In the genomic region with DNA sequence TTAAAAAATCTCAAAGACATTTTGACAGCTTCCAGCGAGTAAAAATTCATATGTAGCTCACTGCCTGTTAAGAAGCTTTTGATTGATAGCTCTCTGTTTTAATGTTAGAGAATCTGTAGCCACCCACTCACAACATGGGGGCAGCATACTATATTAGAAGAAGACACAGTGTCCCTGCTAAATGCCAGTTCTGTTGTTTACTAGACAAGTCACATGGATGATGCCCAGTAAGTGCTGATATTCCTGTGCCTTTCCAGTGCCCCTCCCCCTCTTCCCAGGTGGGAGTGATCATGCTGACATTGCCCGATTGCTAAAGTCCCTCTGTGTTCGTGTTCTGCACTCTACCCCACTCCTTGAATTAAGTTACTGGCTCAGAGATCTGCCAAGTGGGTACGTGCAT, we compare ENCODE assay signal across 20 mouse cellular contexts.
"Had no signal": no experiment of that assay in that cellular context is flagged by ENCODE, and none has a peak within 500 bp of the region (broad histone marks: within the 10 kb centered on the region; RNA-seq: fewer than 3 reads in every experiment).

No protein-coding gene starts in this region.

- DNase-seq: kidney, adult 11 months; kidney, adult 8-10 months; kidney, postnatal 25 days; left cerebral cortex, postnatal 4 days; liver, postnatal 0 days; lung, embryonic 14.5 days; retina, postnatal 1 day; right cerebral cortex, postnatal 25 days; thymus, postnatal 25 days had no signal

- H3K27ac ChIP-seq: intestine, embryonic 15.5 days; kidney, postnatal 0 days; limb, embryonic 12.5 days; limb, embryonic 15.5 days; liver, embryonic 14.5 days; macrophage; midbrain, embryonic 12.5 days; midbrain, embryonic 15.5 days; neural tube, embryonic 12.5 days; neural tube, embryonic 15.5 days; stomach, postnatal 0 days had no signal

- H3K4me3 ChIP-seq: intestine, embryonic 15.5 days; limb, embryonic 12.5 days; limb, embryonic 15.5 days; midbrain, embryonic 12.5 days; midbrain, embryonic 15.5 days; neural tube, embryonic 12.5 days; neural tube, embryonic 15.5 days had no signal
